Mouse (Mus musculus) forebrain, embryonic 13.5 days (tissue): ENCODE measurements at regions not wholly inside any gene's neighbourhood (a gene's known extent, or its start where the extent isn't known, plus 50 kb on each side); places are given as distances from the start of the nearest gene placed in this dataset.

Experiments used
- ATAC-seq: fragments of 200-750 bp; cut with Nextera tagmentation; 2 replicates; pipeline ENCODE4 v1.8.0; 2017
- H3K27ac ChIP-seq: fragments of 300-500 bp; sonication (generic); 2 replicates; pipeline ENCODE4 v1.5.1; 2015; ENCODE audit warnings: inconsistent platforms, mild to moderate bottlenecking, moderate library complexity
- H3K27me3 ChIP-seq: fragments of 300-500 bp; sonication (generic); 2 replicates; pipeline ENCODE4 v1.6.1; 2015; ENCODE audit warnings: mild to moderate bottlenecking, inconsistent platforms
- H3K36me3 ChIP-seq: fragments of 300-500 bp; sonication (generic); 2 replicates; pipeline ENCODE4 v1.6.1; 2015; ENCODE audit warnings: mild to moderate bottlenecking, inconsistent platforms; ENCODE audit not compliant: poor library complexity, severe bottlenecking
- H3K4me1 ChIP-seq: fragments of 300-500 bp; sonication (generic); 2 replicates; pipeline ENCODE4 v1.6.1; 2015; ENCODE audit warnings: inconsistent platforms
- H3K4me2 ChIP-seq: fragments of 300-500 bp; sonication (generic); 2 replicates; pipeline ENCODE4 v1.6.1; 2015; ENCODE audit warnings: inconsistent platforms, mild to moderate bottlenecking, moderate library complexity
- H3K4me3 ChIP-seq: fragments of 300-500 bp; sonication (generic); 2 replicates; pipeline ENCODE4 v1.5.1; 2015; ENCODE audit warnings: mild to moderate bottlenecking, inconsistent platforms
- H3K9ac ChIP-seq: fragments of 300-500 bp; sonication (generic); 2 replicates; pipeline ENCODE4 v1.6.1; 2015; ENCODE audit warnings: mild to moderate bottlenecking, inconsistent platforms
- H3K9me3 ChIP-seq: fragments of 300-500 bp; sonication (generic); replicated peaks from 2 replicates; pipeline ENCODE4 v1.6.1; 2016; ENCODE audit warnings: inconsistent platforms
- WGBS: fragments of 180-500 bp; shearing (Covaris S2); methylation state at CpG from one replicate; pipeline ENCODE4 v1.1.7; 2015; 5-methylcytosine and 5-hydroxymethylcytosine counted together

DNA sequence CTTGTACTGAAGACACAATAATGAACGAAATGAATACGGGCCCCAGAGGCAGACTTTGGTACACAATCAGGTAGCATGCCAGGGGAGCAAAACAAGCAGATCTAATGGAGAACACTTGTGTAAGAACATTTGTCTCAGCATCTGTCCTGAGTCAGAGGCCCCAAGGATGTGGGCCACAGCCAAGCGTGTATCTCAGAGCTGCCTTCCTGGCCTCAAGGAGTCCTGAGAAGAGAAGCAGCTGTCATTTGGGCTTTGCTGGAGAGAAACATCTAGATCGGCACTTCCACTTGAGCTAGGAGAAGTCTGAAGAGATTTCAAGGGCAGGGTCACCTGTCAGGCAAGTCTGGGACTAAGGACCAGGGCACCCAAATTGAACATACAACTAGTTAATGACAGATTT lies 76.8 kb upstream of the Egln3 start:
- Histone ChIP-seq H3K27ac (no peak overlapping the region), H3K4me2 (no peak overlapping the region)

DNA sequence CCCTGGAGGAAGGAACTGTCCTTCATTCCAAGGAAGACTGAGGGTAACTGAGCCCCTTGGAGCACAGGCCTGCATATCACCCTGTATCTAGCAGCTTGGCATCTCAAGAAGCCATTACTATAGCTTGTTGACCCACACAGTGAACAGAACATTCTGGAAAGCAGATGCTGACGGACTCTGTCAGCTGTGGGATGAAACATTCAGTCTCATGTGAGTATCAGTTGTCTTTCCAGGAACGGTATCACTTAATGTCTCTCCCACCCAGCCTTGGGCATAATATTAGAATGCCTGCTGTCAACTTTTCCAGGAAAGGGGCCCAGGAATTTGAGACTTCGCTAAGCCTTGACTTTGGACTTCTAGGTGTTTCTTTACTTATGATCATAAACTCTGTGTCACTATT lies 76.3 kb upstream of the Egln3 start:
- H3K9me3 ChIP-seq: no peaks in the 10 kb centered on the region
- H3K4me3 ChIP-seq: no peak overlapping the region
- no peak overlapping the region for H3K4me2 ChIP-seq
- H3K36me3 ChIP-seq: no peaks in the 10 kb centered on the region
- H3K27ac ChIP-seq: no peak overlapping the region
- no peaks in the 10 kb centered on the region for H3K4me1 ChIP-seq
- ATAC-seq: no peak
- 89% methylated on average over 3 of the region's 3 CpGs for WGBS
- no peaks in the 10 kb centered on the region for H3K27me3 ChIP-seq
- no peak overlapping the region for H3K9ac ChIP-seq

More for the DNA sequence above, 76.8 kb upstream of the Egln3 start:
- Histone ChIP-seq H3K4me3 (no peak overlapping the region), H3K27me3 (no peaks in the 10 kb centered on the region), H3K4me1 (no peaks in the 10 kb centered on the region), H3K9ac (no peak overlapping the region), H3K36me3 (no peaks in the 10 kb centered on the region), H3K9me3 (no peaks in the 10 kb centered on the region)
- 89% methylated on average over 4 of the region's 4 CpGs for WGBS
- no peak for ATAC-seq

DNA sequence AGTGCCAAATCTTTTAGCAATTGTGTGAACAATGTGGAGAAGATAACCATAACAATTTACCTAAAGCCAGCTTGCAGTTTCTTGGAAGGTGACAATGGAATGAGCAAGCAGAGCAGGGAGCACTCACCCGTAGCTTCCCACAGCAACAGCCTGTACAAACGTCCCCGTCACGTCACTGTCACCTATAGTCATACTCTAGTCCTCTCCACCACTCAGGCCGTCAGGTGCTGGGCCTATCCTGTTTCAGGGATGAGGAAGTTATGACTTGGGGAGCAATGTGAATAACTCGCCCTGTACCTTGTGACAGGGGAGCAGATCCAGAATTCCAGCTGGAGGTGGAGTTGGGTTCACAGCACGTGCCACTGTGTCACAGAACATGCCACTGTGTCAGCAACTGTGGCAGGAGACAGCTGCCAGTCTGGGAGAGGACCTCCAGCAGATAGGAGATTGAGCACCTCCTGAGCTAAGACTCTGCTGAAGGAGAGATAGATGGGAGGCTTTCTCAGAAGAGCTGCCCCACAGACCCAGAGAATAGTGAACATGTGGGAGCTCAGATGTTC lies 73.4 kb upstream of the Egln3 start:
- H3K36me3 ChIP-seq: no peaks in the 10 kb centered on the region
- no peak overlapping the region for H3K4me2 ChIP-seq
- 86% methylated on average over 7 of the region's 7 CpGs for whole genome bisulfite sequencing
- H3K4me3 ChIP-seq: no peak overlapping the region
- H3K27me3 ChIP-seq: no peaks in the 10 kb centered on the region
- no peak overlapping the region for H3K27ac ChIP-seq
- no peak overlapping the region for H3K9ac ChIP-seq
- no peak for ATAC-seq
- no peaks in the 10 kb centered on the region for H3K9me3 ChIP-seq
- H3K4me1 ChIP-seq: 0 out of 2 replicates have a peak, but pooled peaks cover 2% of the 10 kb centered on the region

DNA sequence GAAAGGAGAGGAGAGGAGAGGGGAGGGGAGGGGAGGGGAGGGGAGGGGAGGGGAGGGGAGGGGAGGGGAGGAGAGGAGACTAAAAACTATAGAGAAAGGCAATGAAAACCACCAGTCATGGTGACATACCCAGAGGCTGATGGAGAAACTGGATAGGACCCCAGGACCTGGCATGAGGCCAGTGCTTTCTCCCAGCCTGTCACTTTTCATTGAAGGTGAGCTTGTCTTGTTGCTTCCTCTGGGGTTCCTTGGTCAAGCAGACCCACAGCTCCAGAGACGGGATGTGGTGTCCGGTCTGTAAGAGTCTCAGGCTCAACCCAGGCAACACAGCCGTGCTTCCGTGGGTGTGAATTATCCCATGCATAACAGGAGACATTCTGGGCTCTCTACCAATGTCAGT lies 69.8 kb upstream of the Egln3 start:
- WGBS: 88% methylated on average over 4 of the region's 4 CpGs
- ATAC-seq: no peak
- no peak overlapping the region for H3K4me2 ChIP-seq
- H3K27ac ChIP-seq: no peak overlapping the region
- no peak overlapping the region for H3K4me3 ChIP-seq
- no peaks in the 10 kb centered on the region for H3K27me3 ChIP-seq
- H3K4me1 ChIP-seq: 0 out of 2 replicates have a peak, but pooled peaks cover 5% of the 10 kb centered on the region
- H3K9ac ChIP-seq: no peak overlapping the region
- H3K9me3 ChIP-seq: no peaks in the 10 kb centered on the region
- H3K36me3 ChIP-seq: no peaks in the 10 kb centered on the region

DNA sequence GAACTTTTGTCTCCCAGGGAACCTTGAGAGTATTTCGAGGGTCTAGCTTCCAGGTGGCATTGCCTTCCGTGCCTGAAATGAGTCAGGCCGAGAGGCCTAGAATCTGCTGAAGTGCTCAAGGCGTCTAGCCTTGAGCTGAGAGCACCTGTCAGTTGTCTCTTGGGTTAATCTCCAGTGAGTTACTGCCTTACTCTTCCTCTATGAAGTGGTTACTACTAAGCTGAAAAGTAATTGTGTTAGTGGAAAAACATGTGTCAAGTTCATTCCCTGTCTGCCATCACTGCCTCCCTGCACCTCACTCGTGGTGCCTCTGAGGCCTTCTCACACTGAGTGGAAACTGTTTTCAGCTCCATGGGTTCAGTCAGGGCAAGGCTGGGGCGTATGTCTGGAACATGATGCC lies 69.0 kb upstream of the Egln3 start:
- no peak for ATAC-seq

DNA sequence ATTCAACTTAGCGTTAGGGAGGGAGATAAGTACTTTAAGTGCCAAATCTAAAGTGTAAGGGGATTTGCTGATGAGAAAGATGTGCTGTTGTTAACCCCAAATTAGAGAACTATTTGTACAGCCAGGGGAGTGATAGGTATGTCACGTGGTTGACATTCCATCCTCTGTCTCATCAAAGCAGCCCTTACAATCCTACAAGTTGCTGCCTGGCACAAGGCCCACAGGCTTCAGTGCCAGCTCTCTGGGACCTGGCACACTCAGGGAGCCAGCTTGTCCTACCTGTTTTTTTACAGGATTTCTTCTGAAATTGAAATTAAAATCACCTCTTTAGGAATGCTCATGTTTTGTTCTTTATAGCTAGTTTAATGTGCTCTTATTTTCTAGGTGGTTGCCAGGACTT lies 68.6 kb upstream of the Egln3 start:
- 51% methylated on average over 2 of the region's 2 CpGs for WGBS
- ATAC-seq: no peak
- H3K36me3 ChIP-seq: no peaks in the 10 kb centered on the region

More for the DNA sequence above, 69.0 kb upstream of the Egln3 start:
- H3K4me3 ChIP-seq: no peak overlapping the region
- no peaks in the 10 kb centered on the region for H3K27me3 ChIP-seq
- WGBS: 90% methylated on average over 6 of the region's 6 CpGs
- no peak overlapping the region for H3K9ac ChIP-seq
- H3K36me3 ChIP-seq: no peaks in the 10 kb centered on the region
- H3K4me1 ChIP-seq: 0 out of 2 replicates have a peak, but pooled peaks cover 5% of the 10 kb centered on the region
- H3K27ac ChIP-seq: no peak overlapping the region
- H3K9me3 ChIP-seq: no peaks in the 10 kb centered on the region
- no peak overlapping the region for H3K4me2 ChIP-seq

DNA sequence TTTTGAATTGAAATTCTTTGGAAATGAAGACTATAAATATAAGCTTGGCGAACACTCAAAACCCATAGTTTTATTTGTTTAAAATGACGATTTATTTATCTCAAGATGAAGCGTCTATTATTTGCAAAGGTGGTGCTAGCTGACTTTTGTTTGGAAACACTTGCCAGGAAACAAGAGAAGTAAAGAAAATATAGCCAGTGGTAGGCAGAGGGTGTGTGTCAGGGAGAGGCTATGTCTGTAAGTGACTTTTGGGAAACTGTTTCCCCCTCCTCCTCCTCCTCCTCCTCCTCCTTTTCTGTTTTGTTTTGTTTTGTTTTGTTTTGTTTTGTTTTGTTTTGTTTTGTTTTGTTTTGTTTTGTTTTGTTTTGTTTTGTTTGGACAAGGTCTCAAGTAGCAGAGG lies 62.2 kb upstream of the Egln3 start:
- Histone ChIP-seq H3K27me3 (no peaks in the 10 kb centered on the region), H3K4me3 (no peak overlapping the region), H3K4me2 (no peak overlapping the region), H3K9ac (no peak overlapping the region), H3K9me3 (no peaks in the 10 kb centered on the region), H3K4me1 (peaks cover 21% of the 10 kb centered on the region), H3K27ac (no peak overlapping the region), H3K36me3 (no peaks in the 10 kb centered on the region)
- no peak for ATAC-seq
- 90% methylated on average over 3 of the region's 3 CpGs for WGBS

More for the DNA sequence above, 68.6 kb upstream of the Egln3 start:
- H3K4me2 ChIP-seq: no peak overlapping the region
- no peak overlapping the region for H3K27ac ChIP-seq
- no peak overlapping the region for H3K9ac ChIP-seq
- H3K4me3 ChIP-seq: no peak overlapping the region
- no peaks in the 10 kb centered on the region for H3K9me3 ChIP-seq
- no peaks in the 10 kb centered on the region for H3K27me3 ChIP-seq
- H3K4me1 ChIP-seq: 0 out of 2 replicates have a peak, but pooled peaks cover 5% of the 10 kb centered on the region

DNA sequence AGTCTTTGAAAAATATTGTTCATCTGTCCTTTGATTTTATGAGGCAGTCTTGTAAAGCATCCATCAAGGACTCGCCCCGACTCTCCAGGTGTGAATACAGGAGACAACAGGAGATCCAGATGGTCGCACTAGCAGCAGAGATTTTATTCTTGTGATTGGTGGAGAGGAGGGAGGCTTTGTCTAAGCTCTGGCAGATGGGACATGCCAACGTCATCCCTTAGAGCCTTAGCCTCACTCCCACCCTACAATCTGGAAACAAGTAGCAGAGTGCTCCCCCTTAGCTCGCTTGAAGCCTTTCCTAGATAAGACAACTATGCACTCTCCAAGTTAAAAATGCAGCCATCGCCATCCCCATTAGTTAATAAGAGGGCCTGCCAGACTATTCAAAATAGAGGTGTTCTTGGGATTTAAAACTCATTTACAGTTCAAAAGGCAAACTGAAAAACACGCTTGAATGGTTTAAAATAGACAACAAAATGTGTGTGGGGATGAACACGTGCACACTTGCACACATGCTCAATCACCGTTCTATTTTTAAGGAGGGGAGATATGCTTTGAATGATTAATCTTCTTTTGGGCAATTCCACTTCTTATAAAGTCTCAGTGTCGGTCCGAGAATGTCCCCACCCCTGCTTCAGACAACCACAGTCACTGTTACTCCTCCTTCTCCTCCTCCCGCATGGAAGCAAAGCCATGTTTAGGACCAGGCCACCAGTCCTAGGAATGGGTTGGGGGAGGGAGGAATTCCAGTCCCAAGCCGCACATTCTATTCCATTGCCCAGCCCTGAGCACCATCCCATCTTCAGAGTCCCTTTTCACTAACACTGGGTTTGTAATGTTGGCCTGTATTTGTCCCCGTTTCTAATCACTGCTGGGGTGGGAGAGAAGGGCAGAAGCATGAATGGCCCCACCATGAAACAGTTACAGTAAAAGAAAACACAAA lies 61.5 kb upstream of the Egln3 start:
- no peaks in the 10 kb centered on the region for H3K9me3 ChIP-seq
- H3K27ac ChIP-seq: no peak overlapping the region; the same call in 1 of the 2 replicates
- WGBS: 52% methylated on average over 14 of the region's 14 CpGs
- no peaks in the 10 kb centered on the region for H3K27me3 ChIP-seq
- no peak overlapping the region for H3K4me3 ChIP-seq
- no peaks in the 10 kb centered on the region for H3K36me3 ChIP-seq
- no peak overlapping the region for H3K9ac ChIP-seq
- peak; percentile 53; the same call in 1 of the 2 replicates for ATAC-seq
- peaks cover 21% of the 10 kb centered on the region for H3K4me1 ChIP-seq
- no peak overlapping the region for H3K4me2 ChIP-seq

DNA sequence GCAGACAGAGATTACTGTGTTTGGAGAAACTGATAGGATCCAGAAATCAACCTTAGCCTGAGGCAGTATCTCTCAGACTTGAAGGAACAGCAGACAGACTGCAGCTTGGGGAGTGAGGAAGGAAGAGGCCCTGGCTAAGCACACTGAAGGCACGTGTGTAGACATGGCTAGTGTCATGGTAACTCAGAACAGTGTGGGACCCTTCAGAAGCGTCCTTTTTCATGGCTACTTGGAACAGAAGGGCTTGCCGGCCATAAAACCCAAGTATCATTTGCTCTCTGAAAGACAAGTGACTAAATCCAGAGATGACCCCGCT lies 60.7 kb upstream of the Egln3 start:
- no peaks in the 10 kb centered on the region for H3K9me3 ChIP-seq
- WGBS: 56% methylated on average over 4 of the region's 4 CpGs
- no peak overlapping the region for H3K27ac ChIP-seq
- H3K4me3 ChIP-seq: no peak overlapping the region
- H3K36me3 ChIP-seq: no peaks in the 10 kb centered on the region
- no peak overlapping the region for H3K9ac ChIP-seq
- no peak; the same call in 1 of the 2 replicates for ATAC-seq
- peaks cover 21% of the 10 kb centered on the region for H3K4me1 ChIP-seq
- no peak overlapping the region for H3K4me2 ChIP-seq
- H3K27me3 ChIP-seq: no peaks in the 10 kb centered on the region

DNA sequence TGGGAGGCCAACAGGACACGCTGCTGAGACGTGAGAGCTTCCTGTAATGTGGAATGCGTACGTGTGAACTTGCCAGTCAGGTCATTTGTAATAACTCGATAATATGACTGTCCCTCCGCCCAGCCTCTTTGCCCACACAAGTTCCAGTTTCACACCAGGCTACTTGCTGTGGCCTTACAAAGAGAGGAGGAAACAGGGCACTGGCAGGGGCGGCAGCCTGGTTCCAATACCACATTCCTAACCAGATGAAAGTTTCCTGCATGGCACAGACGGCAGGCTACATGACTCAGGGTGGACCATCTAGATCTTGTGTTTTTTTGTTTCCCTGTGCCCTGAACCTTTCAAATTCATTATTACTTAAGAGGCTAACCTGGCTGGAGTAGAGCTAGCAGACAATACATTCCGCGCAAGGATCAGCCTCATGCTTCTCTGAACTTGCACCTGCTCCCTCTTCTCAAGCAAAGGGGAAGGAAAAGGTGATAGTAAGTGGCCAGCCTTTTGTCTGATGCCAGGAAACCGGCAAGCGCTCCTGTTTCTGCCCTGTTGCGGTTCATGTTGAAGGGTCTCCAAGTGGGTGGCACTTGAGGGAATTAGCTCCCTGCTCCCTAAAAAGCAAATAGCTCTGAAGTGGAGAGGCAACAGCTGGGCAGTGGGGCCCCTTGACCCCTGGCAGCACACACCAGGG lies 60.2 kb upstream of the Egln3 start:
- Histone ChIP-seq H3K4me1 (peaks cover 21% of the 10 kb centered on the region), H3K27ac (no peak overlapping the region), H3K27me3 (no peaks in the 10 kb centered on the region), H3K4me3 (no peak overlapping the region), H3K9ac (no peak overlapping the region), H3K36me3 (no peaks in the 10 kb centered on the region), H3K4me2 (no peak overlapping the region), H3K9me3 (no peaks in the 10 kb centered on the region)
- ATAC-seq: no peak; the same call in 1 of the 2 replicates
- 63% methylated on average over 13 of the region's 13 CpGs for whole genome bisulfite sequencing

DNA sequence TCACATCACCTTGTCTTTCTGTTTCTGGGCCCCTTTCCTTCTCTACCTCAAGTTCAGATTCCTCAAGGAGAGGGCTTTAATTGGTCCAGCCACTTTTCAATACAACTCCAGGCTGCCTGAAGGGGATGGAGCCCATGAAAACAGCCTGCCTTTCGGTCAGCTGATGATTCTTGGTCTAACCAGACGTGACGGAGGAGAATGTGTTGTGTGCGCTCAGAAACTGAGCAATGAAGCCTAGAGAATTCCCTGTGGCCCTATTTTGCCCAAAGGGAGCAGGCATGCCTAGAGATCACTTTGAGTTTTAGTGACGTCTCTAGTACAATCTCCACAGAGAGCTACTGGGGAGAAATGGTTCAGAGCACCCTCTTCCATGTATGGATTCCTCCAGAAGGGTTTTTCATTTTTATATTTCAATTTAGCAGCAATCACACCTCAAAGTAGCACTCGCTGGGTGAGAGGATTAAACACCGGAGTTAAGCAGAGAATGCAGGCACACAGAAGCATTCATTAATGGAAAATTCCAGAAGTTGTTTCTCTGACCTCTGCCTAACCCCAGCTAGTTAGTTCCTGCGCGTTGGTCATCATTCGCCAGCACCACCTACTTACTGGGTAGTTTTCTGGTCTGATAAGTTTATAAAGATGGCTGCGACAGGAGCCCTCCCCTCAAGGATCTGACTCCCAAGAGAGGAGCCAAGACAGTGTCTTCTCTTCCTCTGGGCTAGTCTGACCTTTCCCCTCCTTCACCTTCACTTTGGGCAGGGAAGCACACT lies 58.8 kb upstream of the Egln3 start:
- no peak for ATAC-seq
- H3K4me1 ChIP-seq: peaks cover 28% of the 10 kb centered on the region
- 80% methylated on average over 11 of the region's 11 CpGs for WGBS
- H3K27ac ChIP-seq: no peak overlapping the region
- H3K4me3 ChIP-seq: no peak overlapping the region
- H3K27me3 ChIP-seq: no peaks in the 10 kb centered on the region
- H3K9ac ChIP-seq: no peak overlapping the region
- no peaks in the 10 kb centered on the region for H3K36me3 ChIP-seq
- H3K4me2 ChIP-seq: no peak overlapping the region
- no peaks in the 10 kb centered on the region for H3K9me3 ChIP-seq

DNA sequence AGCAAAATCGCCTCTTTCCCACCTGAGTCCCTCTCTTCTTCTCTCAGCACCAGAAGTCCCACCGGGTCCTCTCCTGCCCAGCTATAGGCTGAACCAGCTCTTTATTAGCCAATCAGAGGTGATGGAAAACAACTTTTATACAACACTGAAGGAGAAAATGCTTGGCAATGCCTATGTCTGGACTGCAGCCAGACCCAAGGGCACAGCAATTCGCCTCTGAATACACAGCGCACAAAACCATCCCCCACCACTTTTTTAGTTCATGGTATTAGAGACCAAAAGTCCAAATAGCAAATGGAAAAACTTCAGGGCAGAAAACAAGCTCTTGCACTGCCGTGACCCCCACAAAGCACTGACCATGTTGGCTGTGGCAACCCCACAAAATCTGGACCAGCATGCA lies 57.8 kb upstream of the Egln3 start:
- H3K27ac ChIP-seq: no peak overlapping the region
- no peaks in the 10 kb centered on the region for H3K27me3 ChIP-seq
- WGBS: 70% methylated on average over 5 of the region's 5 CpGs
- no peak overlapping the region for H3K4me2 ChIP-seq
- H3K4me3 ChIP-seq: no peak overlapping the region
- H3K36me3 ChIP-seq: no peaks in the 10 kb centered on the region
- peaks cover 28% of the 10 kb centered on the region for H3K4me1 ChIP-seq
- no peak overlapping the region for H3K9ac ChIP-seq
- H3K9me3 ChIP-seq: no peaks in the 10 kb centered on the region
- no peak for ATAC-seq
